Mouse (Mus musculus): ENCODE measurements around the gene Tasp1. TPM values are rescaled to one million over a fixed set of nuclear protein-coding genes. Genes with fewer than 3 reads are reported as not detected.

Gene Tasp1
- total and polyA plus RNA-seq, 3 experiments, result 17.0 to 31.5 TPM; not detected in 1

GRCm38 (mm10) chr2:140075150-140075549, 8.5 kb upstream of the Tasp1 start:
- Histone ChIP-seq H3K9ac (ENCODE audit: control insufficient read depth, low read depth, low read length, poor library complexity, severe bottlenecking) (no peak overlapping the region), H3K9me3 (replicated peaks; ENCODE audit: insufficient read depth, low read length) (no peaks in the 10 kb centered on the region), H3K4me3 (ENCODE audit: control insufficient read depth in 1 of 2, insufficient read depth in 1 of 2, low read depth in 2 of 2, low read length in 2 of 2) (no peak overlapping the region), H3K4me1 (ENCODE audit: control insufficient read depth in 1 of 2, insufficient read depth in 2 of 2, low read length in 2 of 2) (peaks cover 11 to 22% of the 10 kb centered on the region in 2 experiments), H3K36me3 (ENCODE audit: control insufficient read depth in 1 of 2, insufficient read depth in 2 of 2, low read length in 2 of 2) (peaks cover 0 to 10% of the 10 kb centered on the region in 2 experiments; a peak in 2 of 4 replicates), H3K27ac (ENCODE audit: control insufficient read depth, low read depth, low read length) (no peak overlapping the region), H3K27me3 (ENCODE audit: control insufficient read depth in 1 of 2, insufficient read depth in 2 of 2, low read length in 2 of 2) (no peaks in the 10 kb centered on the region), H3K79me2 (ENCODE audit: control insufficient read depth, insufficient read depth, low read length, poor library complexity) (no peaks in the 10 kb centered on the region)
- no peak for TF ChIP-seq GATA1 (IDR thresholded peaks at IDR 0.05; ENCODE audit: low read depth, low read length)
- TF ChIP-seq TCF12 (IDR thresholded peaks at IDR 0.05; ENCODE audit: low read depth, low read length), result no peak
- no peak for TF ChIP-seq MAX (IDR thresholded peaks at IDR 0.05; ENCODE audit: low read length)
- no peak for TF ChIP-seq MEF2A (IDR thresholded peaks at IDR 0.05; ENCODE audit: extremely low read depth, insufficient replicate concordance, low read depth, low read length, poor library complexity, severe bottlenecking)
- TF ChIP-seq E2F4 (IDR thresholded peaks at IDR 0.05; ENCODE audit: borderline replicate concordance, low read depth, low read length), result no peak
- no peak for TF ChIP-seq NELFE (IDR thresholded peaks at IDR 0.05; ENCODE audit: low read depth, low read length)
- no peak for TF ChIP-seq USF2 (IDR thresholded peaks at IDR 0.05; ENCODE audit: borderline replicate concordance in 1 of 2, insufficient read depth in 1 of 2, low read depth in 1 of 2, low read length in 2 of 2)
- no peak for TF ChIP-seq ZNF384 (IDR thresholded peaks at IDR 0.05; ENCODE audit: low read depth, low read length)
- TF ChIP-seq ZC3H11A (IDR thresholded peaks at IDR 0.05; ENCODE audit: low read depth, low read length), result no peak
- no peak for TF ChIP-seq NRF1 (IDR thresholded peaks at IDR 0.05; ENCODE audit: insufficient read depth, low read depth, low read length, poor library complexity, severe bottlenecking)
- TF ChIP-seq MYC (IDR thresholded peaks at IDR 0.05; ENCODE audit: low read depth, low read length), result no peak
- TF ChIP-seq JUND (IDR thresholded peaks at IDR 0.05; ENCODE audit: low read depth, low read length), result no peak
- no peak for TF ChIP-seq SIN3A (IDR thresholded peaks at IDR 0.05; ENCODE audit: low read length)
- TF ChIP-seq CTCF (IDR thresholded peaks at IDR 0.05 in 2 of 3, conservative IDR thresholded peaks at IDR 0.05 in 1 of 3; ENCODE audit: control insufficient read depth in 1 of 3, insufficient read depth in 1 of 3, low read depth in 2 of 3, low read length in 3 of 3, poor library complexity in 1 of 3, severe bottlenecking in 1 of 3), result no peak
- no peak for TF ChIP-seq POLR2AphosphoS2 (IDR thresholded peaks at IDR 0.05; ENCODE audit: low read length)
- no peak for DNase-seq (ENCODE audit: low read depth, low spot score)

DNA sequence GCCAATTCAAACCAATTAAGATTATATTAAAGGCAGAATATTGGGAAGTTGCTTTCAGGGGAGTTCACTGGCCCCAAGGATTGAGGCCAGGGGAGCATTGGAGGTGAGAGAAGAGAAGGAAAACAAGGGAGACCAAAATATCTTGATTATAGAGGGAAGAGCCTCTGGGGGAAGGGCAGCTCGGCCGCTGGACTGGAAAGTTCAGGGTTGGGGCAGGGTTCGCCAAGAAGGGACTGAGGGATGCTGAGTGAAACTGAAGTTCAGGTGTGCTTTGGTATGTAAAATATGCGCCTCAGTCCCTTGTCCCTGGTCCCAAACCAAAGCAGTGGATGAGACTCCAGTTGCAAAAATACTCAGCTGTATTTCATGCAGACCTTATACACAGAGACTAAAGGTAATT, 911 bp upstream of the Tasp1 start:
- Histone ChIP-seq H3K27ac (ENCODE audit: control insufficient read depth, low read depth, low read length) (no peak overlapping the region), H3K79me2 (ENCODE audit: control insufficient read depth, insufficient read depth, low read length, poor library complexity) (peaks cover 26% of the 10 kb centered on the region), H3K27me3 (ENCODE audit: control insufficient read depth in 1 of 2, insufficient read depth in 2 of 2, low read length in 2 of 2) (no peaks in the 10 kb centered on the region), H3K9me3 (replicated peaks; ENCODE audit: insufficient read depth, low read length) (no peaks in the 10 kb centered on the region), H3K9ac (ENCODE audit: control insufficient read depth, low read depth, low read length, poor library complexity, severe bottlenecking) (peak overlapping the region; percentile 59), H3K4me1 (ENCODE audit: control insufficient read depth in 1 of 2, insufficient read depth in 2 of 2, low read length in 2 of 2) (peaks cover 0 to 11% of the 10 kb centered on the region in 2 experiments; a peak in 3 of 4 replicates), H3K4me3 (ENCODE audit: control insufficient read depth in 1 of 2, insufficient read depth in 1 of 2, low read depth in 2 of 2, low read length in 2 of 2) (peak overlapping the region in 1 of 2 experiments; percentile 68; a peak in 2 of 4 replicates), H3K36me3 (ENCODE audit: control insufficient read depth in 1 of 2, insufficient read depth in 2 of 2, low read length in 2 of 2) (peaks cover 6 to 12% of the 10 kb centered on the region in 2 experiments; a peak in 3 of 4 replicates)
- DNase-seq (ENCODE audit: low read depth, low spot score), result no peak
- TF ChIP-seq ETS1 (IDR thresholded peaks at IDR 0.05; ENCODE audit: low read depth, low read length), result no peak
- no peak for TF ChIP-seq NELFE (IDR thresholded peaks at IDR 0.05; ENCODE audit: low read depth, low read length)
- TF ChIP-seq MYC (IDR thresholded peaks at IDR 0.05; ENCODE audit: low read depth, low read length), result no peak
- TF ChIP-seq CHD2 (IDR thresholded peaks at IDR 0.05; ENCODE audit: low read length), result no peak
- no peak for TF ChIP-seq USF2 (IDR thresholded peaks at IDR 0.05; ENCODE audit: borderline replicate concordance in 1 of 2, insufficient read depth in 1 of 2, low read depth in 1 of 2, low read length in 2 of 2)
- TF ChIP-seq JUND (IDR thresholded peaks at IDR 0.05; ENCODE audit: low read depth, low read length), result no peak
- no peak for TF ChIP-seq UBTF (IDR thresholded peaks at IDR 0.05; ENCODE audit: borderline replicate concordance, insufficient read depth, low read depth, low read length)
- TF ChIP-seq POLR2AphosphoS2 (IDR thresholded peaks at IDR 0.05; ENCODE audit: low read length), result no peak
- no peak for TF ChIP-seq SIN3A (IDR thresholded peaks at IDR 0.05; ENCODE audit: low read length)
- no peak for TF ChIP-seq CTCF (IDR thresholded peaks at IDR 0.05 in 2 of 3, conservative IDR thresholded peaks at IDR 0.05 in 1 of 3; ENCODE audit: control insufficient read depth in 1 of 3, insufficient read depth in 1 of 3, low read depth in 2 of 3, low read length in 3 of 3, poor library complexity in 1 of 3, severe bottlenecking in 1 of 3)
- no peak for TF ChIP-seq BHLHE40 (IDR thresholded peaks at IDR 0.05; ENCODE audit: borderline replicate concordance, low read depth, low read length)
- no peak for TF ChIP-seq MXI1 (IDR thresholded peaks at IDR 0.05; ENCODE audit: low read depth, low read length)
- no peak for TF ChIP-seq KAT2A (conservative IDR thresholded peaks at IDR 0.05; ENCODE audit: low read depth, low read length)
- TF ChIP-seq ZC3H11A (IDR thresholded peaks at IDR 0.05; ENCODE audit: low read depth, low read length), result no peak
- no peak for TF ChIP-seq TAL1 (IDR thresholded peaks at IDR 0.05; ENCODE audit: low read length)
- TF ChIP-seq ZMIZ1 (IDR thresholded peaks at IDR 0.05; ENCODE audit: low read depth, low read length), result no peak
- TF ChIP-seq TCF12 (IDR thresholded peaks at IDR 0.05; ENCODE audit: low read depth, low read length), result no peak
- TF ChIP-seq EP300 (IDR thresholded peaks at IDR 0.05; ENCODE audit: low read depth in 1 of 2, low read length in 2 of 2), result no peak
